Mouse (Mus musculus): Measurements from ENCODE around the gene Kif9.

GRCm38 (mm10) chr9:110463983-110464591 is 12.7 kb upstream of the Kif9 start:
- TF ChIP-seq POLR2A (IDR thresholded peaks at IDR 0.05; ENCODE audit: low read depth, low read length), result no peak
- TF ChIP-seq CTCF (IDR thresholded peaks at IDR 0.05; ENCODE audit: extremely low read depth, insufficient read depth, insufficient read length, insufficient replicate concordance), result no peak
